Mouse (Mus musculus) ES-Bruce4 (cell line): Measurements from ENCODE around the gene Serpinb11.

Source experiments
- CTCF ChIP-seq: IDR thresholded peaks from one replicate; pipeline ENCODE4 v1.8.1; 2011; ENCODE audit warnings: low read depth, low read length
- EP300 ChIP-seq: IDR thresholded peaks from 2 replicates; pipeline ENCODE4 v1.6.1; 2011; ENCODE audit warnings: low read depth, low read length; ENCODE audit not compliant: insufficient read depth

DNA sequence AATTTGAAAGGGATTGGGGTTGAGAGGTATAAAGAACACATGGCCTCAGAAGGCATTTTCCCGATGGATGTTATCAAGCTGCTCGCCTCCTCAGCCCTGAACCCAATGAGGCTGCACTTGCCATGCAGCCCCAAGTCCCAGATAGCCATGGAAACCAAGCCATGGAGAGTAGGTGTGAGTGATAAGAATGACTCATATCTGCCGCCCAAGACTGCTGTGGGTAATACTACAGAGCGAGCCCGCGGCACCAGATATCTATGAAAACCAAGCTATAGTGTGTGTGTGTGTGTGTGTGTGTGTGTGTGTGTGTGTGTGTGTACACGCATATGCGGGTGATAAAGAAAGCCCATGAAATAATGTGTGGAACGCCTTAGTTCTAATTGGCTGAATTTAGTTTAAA is 23.5 kb downstream of the Serpinb11 start:
- TF ChIP-seq CTCF (no peak), EP300 (no peak)
